Mouse (Mus musculus) liver, embryonic 14.5 days (tissue): ENCODE results near the gene Slc17a1. TPM values are rescaled to one million over a fixed set of nuclear protein-coding genes. Genes with fewer than 3 reads are reported as not detected.

Experiments
- ATAC-seq: fragments of 200-750 bp; cut with Nextera tagmentation; 2 replicates; pipeline ENCODE4 v1.8.0; 2017; ENCODE audit warnings: moderate number of reproducible peaks, mild to moderate bottlenecking, moderate library complexity; ENCODE audit not compliant: insufficient read depth
- DNase-seq, 3 experiments: peaks; one replicate each; pipeline ENCODE4 v3.0.0-alpha.2; 2012 to 2013; ENCODE audit warnings: low read depth in 3 of 3, low spot score in 3 of 3
- H3K27ac ChIP-seq: fragments of 300-500 bp; sonication (generic); 2 replicates; pipeline ENCODE4 v1.5.1; 2014; ENCODE audit warnings: moderate library complexity, mild to moderate bottlenecking, control low read depth, inconsistent platforms
- H3K27me3 ChIP-seq: fragments of 300-500 bp; sonication (generic); 2 replicates; pipeline ENCODE4 v1.6.1; 2014; ENCODE audit warnings: mild to moderate bottlenecking, low read length, moderate library complexity; ENCODE audit not compliant: control insufficient read depth, insufficient read depth
- H3K36me3 ChIP-seq: fragments of 300-500 bp; sonication (generic); replicated peaks from 2 replicates; pipeline ENCODE4 v1.6.1; 2014; ENCODE audit warnings: low read depth; ENCODE audit not compliant: control insufficient read depth, insufficient read depth
- H3K4me1 ChIP-seq, 2 experiments: fragments of 200-500 bp in 1 of 2; fragments of 300-500 bp in 1 of 2; sonication (generic) in 1 of 2; replicated peaks; 2 replicates each; pipeline ENCODE4 v1.6.1; 2012 to 2014; ENCODE audit warnings: antibody characterized with exemption in 1 of 2, inconsistent platforms in 1 of 2, low read length in 1 of 2; ENCODE audit not compliant: control insufficient read depth in 2 of 2, insufficient read depth in 2 of 2
- H3K4me2 ChIP-seq: fragments of 300-500 bp; sonication (generic); 2 replicates; pipeline ENCODE4 v1.6.1; 2014; ENCODE audit warnings: low read depth, mild to moderate bottlenecking, control low read depth, moderate library complexity
- H3K4me3 ChIP-seq, 2 experiments: fragments of 200-500 bp in 1 of 2; fragments of 300-500 bp in 1 of 2; sonication (generic) in 1 of 2; 2 replicates each; pipeline ENCODE4 v1.5.1; 2012 to 2014; ENCODE audit warnings: low read depth in 2 of 2, low read length in 2 of 2, mild to moderate bottlenecking in 2 of 2, control low read depth in 1 of 2, inconsistent platforms in 1 of 2, moderate library complexity in 1 of 2; ENCODE audit not compliant: insufficient read depth in 1 of 2
- H3K9ac ChIP-seq: fragments of 300-500 bp; sonication (generic); replicated peaks from 2 replicates; pipeline ENCODE4 v1.6.1; 2014; ENCODE audit warnings: mild to moderate bottlenecking, control low read depth, moderate library complexity
- H3K9me3 ChIP-seq: fragments of 300-500 bp; sonication (generic); 2 replicates; pipeline ENCODE4 v1.6.1; 2016; ENCODE audit warnings: low read length, mixed read lengths; ENCODE audit not compliant: control insufficient read depth
- CTCF ChIP-seq: IDR thresholded peaks from 2 replicates; pipeline ENCODE4 v1.5.1; 2016; ENCODE audit warnings: antibody characterized with exemption, low read depth, control low read depth
- EP300 ChIP-seq: IDR thresholded peaks from 2 replicates; pipeline ENCODE4 v1.6.1; 2016; ENCODE audit warnings: antibody characterized with exemption, low read depth
- WGBS: fragments of 180-500 bp; shearing (Covaris S2); extraction: QIAGEN DNeasy Blood & Tissue Kit; methylation state at CpG from one replicate; pipeline ENCODE4 v1.1.7; 2014; ENCODE audit not compliant: insufficient replicate concordance; 5-methylcytosine and 5-hydroxymethylcytosine counted together
- polyA plus RNA-seq, 2 experiments: library from polyadenylated mRNA; depleted of rRNA in 1 of 2; stranded (reverse) in 1 of 2; unstranded in 1 of 2; fragments of >200 nt; fragmentation: Nextera tagmentation in 1 of 2; extraction: Ambion mirVana in 1 of 2; gene quantifications; 2 replicates each; pipeline versions ENCODE4 v1.2.1 to v1.2.3; 2012 to 2014

The Slc17a1 gene
- polyA plus RNA-seq, 2 experiments, result 0.08 to 0.12 TPM

DNA sequence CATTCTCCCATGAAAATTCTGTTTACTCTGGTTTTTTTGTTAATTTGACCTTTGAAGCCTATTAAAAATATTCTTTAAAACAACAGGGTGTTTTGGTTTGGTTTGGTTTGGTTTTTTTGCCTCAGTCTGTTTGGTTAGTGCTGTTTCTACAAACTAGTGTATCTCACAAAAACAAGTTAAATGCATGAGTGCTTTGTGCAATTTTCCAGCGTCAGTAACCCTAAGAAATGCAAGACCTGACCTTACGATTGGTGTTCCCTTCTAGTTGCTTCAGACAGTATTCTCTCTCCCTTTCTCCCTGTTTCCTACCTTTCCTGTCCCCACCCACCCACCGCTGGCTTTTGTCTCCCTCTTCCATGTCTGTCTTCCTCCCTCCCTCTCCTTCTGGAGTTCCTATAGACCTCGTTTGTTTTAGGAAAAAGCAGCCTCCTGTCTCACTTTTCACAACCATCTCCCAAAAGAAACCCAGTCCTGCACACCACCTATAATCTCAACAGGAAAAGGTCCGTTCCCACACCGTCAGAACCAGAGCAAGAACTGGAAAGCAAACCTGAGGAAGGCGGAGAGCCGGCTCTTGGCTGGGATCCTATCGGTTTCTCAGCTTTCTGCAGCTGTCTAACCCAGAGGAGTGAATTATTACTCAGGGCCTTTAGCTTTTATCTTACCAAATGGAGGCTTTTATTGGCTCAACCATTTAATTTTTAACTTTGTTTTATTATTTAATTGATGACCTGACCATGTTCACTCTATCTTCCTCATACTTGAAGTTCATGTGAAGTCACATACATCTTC lies 47.0 kb downstream of the Slc17a1 start, which contains the start of gene Slc17a4:
TSS of gene Slc17a4 (minus strand) at position 634 of the 792 bp plus-strand sequence.
- H3K4me2 ChIP-seq, result no peak within 1 kb of the TSS
- ATAC-seq (no peak), DNase-seq (no peak)
- WGBS, result 34% methylated on average over 9 of the region's 9 CpGs
- no peaks in the 10 kb centered on the region for H3K9me3 ChIP-seq
- no peak within 1 kb of the TSS; the same call in 1 of the 2 replicates for H3K9ac ChIP-seq
- H3K36me3 ChIP-seq, result no peaks in the 10 kb centered on the region
- no peak within 1 kb of the TSS for H3K4me3 ChIP-seq
- H3K27me3 ChIP-seq, result no peaks in the 10 kb centered on the region
- peaks cover 11 to 34% of the 10 kb centered on the region in 2 experiments; a peak in 2 of 4 replicates for H3K4me1 ChIP-seq
- H3K27ac ChIP-seq, result peak within 1 kb of the TSS; percentile 14; the same call in 1 of the 2 replicates
- TF ChIP-seq CTCF (no peak), EP300 (no peak)

DNA sequence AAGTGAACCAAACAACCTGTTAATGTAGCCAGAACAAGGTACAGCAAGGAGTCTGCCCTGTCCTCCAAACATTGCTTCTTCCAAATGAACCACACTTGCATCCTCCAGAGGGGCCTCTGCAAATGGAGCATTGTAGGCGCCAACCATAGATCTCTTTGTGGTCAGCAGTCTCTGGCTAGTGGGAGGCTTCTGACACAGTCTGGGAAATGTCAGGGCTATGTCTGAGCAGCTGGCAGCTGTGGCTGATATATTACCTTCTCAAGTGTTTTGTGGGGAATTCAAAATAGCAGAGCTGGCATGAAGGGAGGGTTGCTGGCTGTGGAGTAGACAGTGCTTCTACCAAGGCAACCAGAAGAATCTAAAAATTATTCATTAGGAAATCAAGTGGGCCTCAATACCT lies 48.6 kb downstream of the Slc17a1 start:
- DNase-seq, result no peak
- H3K9ac ChIP-seq, result no peak overlapping the region
- no peaks in the 10 kb centered on the region for H3K9me3 ChIP-seq
- H3K36me3 ChIP-seq, result no peaks in the 10 kb centered on the region
- H3K4me2 ChIP-seq, result no peak overlapping the region
- H3K4me1 ChIP-seq, result peaks cover 11 to 28% of the 10 kb centered on the region in 2 experiments; a peak in 2 of 4 replicates
- H3K4me3 ChIP-seq, result no peak overlapping the region
- 52% methylated on average over 1 of the region's 1 CpGs for WGBS
- H3K27me3 ChIP-seq, result no peaks in the 10 kb centered on the region
- no peak for ATAC-seq
- no peak overlapping the region for H3K27ac ChIP-seq
- no peak for TF ChIP-seq EP300
- TF ChIP-seq CTCF, result no peak

DNA sequence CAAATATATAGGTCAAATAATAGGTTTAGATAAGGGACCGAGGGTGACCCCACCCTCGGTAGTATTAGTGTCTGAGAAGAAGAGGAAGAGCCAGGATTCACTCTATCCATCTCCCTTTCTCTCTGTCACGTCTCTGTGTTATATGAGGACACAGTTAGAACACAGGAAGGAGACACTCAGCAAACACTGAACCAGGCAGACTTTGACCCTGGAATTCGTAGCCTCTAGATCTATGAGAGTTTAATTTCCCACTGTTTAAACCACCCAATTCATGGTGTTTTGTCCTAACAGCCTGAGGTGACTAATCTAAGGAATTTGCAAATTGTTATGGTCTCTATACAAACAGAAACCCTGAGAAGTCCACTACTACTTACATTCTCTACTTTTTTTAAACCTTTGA lies 50.1 kb downstream of the Slc17a1 start:
- ATAC-seq (no peak), DNase-seq (no peak)
- TF ChIP-seq CTCF (no peak), EP300 (no peak)
- H3K9me3 ChIP-seq, result no peaks in the 10 kb centered on the region
- no peak overlapping the region for H3K4me3 ChIP-seq
- no peak overlapping the region for H3K4me2 ChIP-seq
- H3K4me1 ChIP-seq, result peaks cover 11 to 28% of the 10 kb centered on the region in 2 experiments; a peak in 2 of 4 replicates
- H3K27ac ChIP-seq, result no peak overlapping the region
- H3K36me3 ChIP-seq, result no peaks in the 10 kb centered on the region
- H3K9ac ChIP-seq, result no peak overlapping the region
- 19% methylated on average over 4 of the region's 4 CpGs for WGBS
- no peaks in the 10 kb centered on the region for H3K27me3 ChIP-seq

DNA sequence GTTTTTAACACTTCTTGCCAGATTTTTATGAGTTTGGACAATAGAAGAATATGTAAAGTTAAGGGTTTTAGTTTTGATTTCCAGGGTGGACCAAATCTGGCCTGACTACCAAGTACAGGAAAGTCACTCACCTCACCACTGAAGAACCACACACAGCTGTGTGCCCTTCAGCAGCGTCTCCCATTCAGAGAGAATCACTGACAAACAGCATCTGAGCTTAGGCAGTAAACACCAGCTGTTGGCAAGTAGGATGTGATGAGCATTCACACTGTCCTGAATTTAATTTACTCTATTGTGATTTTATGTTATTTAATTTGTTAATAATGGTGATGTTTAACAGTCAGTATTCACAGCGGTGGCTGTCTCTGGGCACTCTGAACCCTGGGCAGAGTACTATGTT lies 58.2 kb downstream of the Slc17a1 start:
- TF ChIP-seq CTCF (no peak), EP300 (no peak)

DNA sequence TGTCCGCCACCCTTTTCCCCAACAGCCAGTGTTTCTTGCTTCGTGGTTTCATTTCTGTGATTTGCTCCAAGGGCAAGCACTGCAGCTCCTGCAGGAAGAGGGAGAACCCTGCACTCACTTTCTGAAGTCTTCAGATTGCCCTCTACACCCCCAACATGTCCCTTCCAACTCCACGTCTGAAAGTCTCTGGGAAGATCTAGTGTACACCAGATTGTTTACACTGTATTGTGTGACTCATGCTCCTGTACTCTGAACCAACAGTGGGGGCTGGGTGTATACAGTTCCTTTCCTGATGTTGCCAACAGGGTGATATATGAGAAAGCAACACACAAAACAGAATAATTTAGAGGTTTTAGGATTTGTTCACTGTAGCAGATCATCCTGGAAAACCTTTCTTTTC lies 61.1 kb downstream of the Slc17a1 start:
- TF ChIP-seq CTCF (no peak), EP300 (no peak)
- Histone ChIP-seq H3K4me2 (peak overlapping the region; percentile 15; the same call in 1 of the 2 replicates), H3K9ac (no peak overlapping the region), H3K27ac (no peak overlapping the region), H3K27me3 (no peaks in the 10 kb centered on the region), H3K4me1 (no peaks in the 10 kb centered on the region; a peak in 1 of 4 replicates), H3K36me3 (no peaks in the 10 kb centered on the region), H3K4me3 (no peak overlapping the region), H3K9me3 (no peaks in the 10 kb centered on the region)
- 24% methylated on average over 3 of the region's 3 CpGs for WGBS
- ATAC-seq, result no peak
- no peak for DNase-seq

More for the DNA sequence above, 58.2 kb downstream of the Slc17a1 start:
- 51% methylated on average over 2 of the region's 2 CpGs for WGBS
- H3K4me2 ChIP-seq, result no peak overlapping the region
- no peaks in the 10 kb centered on the region for H3K9me3 ChIP-seq
- no peak for DNase-seq
- no peak overlapping the region for H3K9ac ChIP-seq
- no peak overlapping the region for H3K27ac ChIP-seq
- H3K4me3 ChIP-seq, result no peak overlapping the region
- H3K4me1 ChIP-seq, result no peaks in the 10 kb centered on the region; a peak in 1 of 4 replicates
- no peak for ATAC-seq
- no peaks in the 10 kb centered on the region for H3K36me3 ChIP-seq
- no peaks in the 10 kb centered on the region for H3K27me3 ChIP-seq
